Mouse (Mus musculus): ENCODE measurements around the gene ccdc198.

ccdc198 gene

DNA sequence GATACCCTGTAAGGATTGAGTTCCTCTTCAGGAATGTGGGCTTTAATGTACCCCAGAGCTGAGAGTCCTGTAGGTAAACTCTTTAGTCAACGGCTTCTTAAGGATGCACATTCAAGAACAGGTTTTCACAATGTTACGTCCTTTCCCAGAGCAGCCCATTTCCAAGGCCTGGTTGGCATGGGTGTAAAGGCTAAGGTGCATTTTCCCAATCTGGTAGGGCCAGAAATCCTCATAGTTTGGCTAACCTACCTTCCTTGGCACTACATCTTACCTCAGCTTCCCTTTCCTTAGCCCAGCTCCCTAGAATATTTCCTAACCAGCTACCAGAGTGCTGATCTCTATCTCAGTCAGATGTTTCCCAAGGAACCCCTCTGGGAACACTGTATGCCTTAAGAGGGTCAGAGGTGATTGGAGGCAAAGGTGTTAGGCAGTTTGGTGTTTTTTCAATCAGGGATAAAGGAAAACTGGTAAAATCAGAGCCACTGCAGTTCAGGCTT is 48.2 kb downstream of the ccdc198 start:
- no peak for DNase-seq

GRCm38 (mm10) chr14:49186270-49186669 is 59.0 kb downstream of the ccdc198 start:
- DNase-seq: no peak

GRCm38 (mm10) chr14:49179736-49180135 is 65.5 kb downstream of the ccdc198 start:
- no peak for DNase-seq

DNA sequence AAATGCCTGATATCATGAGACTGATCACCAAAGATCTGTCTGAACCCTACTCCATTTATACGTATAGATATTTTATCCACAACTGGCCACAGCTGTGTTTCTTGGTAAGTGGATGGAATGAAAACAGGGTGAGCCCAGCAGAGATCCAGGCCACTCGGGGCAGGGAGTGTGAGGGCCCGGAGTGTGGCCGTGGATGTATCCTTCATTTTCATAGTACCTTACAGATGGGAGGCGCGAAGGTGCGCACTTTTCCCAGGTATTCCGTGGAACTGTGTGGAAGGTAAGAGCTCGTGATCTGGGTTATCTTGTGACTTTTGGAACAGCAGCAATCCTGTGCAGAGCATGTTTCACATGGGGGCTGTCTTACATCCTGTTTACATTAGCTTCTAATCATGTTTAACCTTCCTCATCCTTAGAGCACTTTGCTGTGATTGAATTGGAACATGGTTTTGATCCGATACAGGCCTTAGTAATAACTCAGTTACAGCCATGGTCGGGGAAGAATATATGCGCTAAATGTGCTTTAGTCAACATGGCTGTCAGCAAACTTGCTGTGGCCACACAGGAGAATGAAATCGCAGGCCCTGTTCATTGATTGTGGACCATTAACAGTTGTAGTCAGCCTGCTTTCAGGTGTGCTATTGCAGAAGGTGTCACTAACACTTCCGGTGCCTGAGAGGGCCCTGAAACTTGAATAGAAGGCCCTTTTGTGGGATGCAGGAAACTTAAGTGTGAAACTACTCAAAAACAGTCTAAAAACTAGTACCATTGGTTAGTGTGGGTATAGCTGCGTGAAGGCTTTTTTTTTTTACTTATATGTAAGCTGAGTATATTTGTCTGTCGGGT is 71.8 kb downstream of the ccdc198 start:
- DNase-seq: peak in 1 of 2 experiments; percentile 11

DNA sequence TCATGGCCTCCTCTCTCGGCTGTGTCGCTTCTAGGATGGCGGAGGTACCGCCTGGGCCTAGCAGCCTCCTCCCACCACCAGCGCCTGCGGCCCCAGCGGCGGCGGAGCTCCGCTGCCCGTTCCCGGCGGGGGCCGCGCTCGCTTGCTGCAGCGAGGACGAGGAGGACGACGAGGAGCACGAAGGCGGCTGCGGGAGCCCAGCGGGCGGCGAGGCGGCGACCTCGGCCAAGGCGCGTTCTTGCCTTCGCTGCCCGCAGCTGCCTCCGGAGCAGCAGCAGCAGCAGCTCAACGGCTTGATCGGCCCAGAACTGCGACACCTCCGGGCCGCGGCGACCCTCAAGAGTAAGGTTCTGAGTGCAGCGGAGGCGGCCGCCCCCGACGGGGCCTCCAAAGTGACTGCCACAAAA is 72.7 kb downstream of the ccdc198 start:
- DNase-seq: peak; percentile 72 to 74

DNA sequence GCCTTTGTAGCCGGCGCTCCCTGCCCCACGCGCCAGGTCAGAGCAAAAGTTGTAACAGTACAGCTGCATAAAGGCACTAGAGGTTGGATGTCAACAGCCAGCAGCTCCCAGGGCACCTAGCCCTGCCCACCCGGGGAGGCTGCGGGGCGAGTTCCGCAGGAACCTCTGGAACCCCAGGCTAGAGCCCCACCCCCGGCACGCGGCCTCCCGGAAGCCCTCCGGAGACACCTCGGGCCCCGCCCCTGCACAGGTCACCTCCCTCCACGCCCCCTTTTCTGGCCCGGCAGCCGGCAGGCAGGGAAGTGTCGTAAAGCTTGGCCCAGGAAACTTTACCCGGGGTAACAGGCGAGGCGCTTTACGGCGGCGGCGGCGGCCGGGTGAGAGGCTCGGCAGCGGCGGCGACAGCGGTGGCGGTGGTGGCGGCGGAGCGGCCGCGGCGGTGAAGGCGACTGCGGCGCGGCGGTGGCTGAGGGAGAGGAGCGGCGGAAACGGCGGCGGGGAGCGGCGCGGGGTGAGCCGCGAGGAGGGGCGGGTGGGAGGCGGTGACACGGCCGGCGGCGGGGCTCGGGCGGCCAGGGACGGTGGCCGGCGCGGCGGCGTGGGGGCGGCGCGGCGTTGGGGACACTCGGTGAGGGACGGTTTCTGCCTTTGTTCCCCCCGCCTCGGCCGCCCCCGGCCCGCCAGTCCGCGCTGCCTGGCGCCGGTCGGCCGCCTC is 73.2 kb downstream of the ccdc198 start, which contains the start of gene Naa30:
Gene Naa30 (plus strand): TSS at position 360 of the 715 bp plus-strand sequence.
- peak; percentile 98 for DNase-seq

- DNase-seq: no peak
Observed at GRCm38 (mm10) chr14:49171286-49171685, 74.0 kb downstream of the ccdc198 start.
